Mouse (Mus musculus) spleen, adult 2 months (tissue): ENCODE results near the gene Pitpna. TPM values are rescaled to one million over a fixed set of nuclear protein-coding genes. Genes with fewer than 3 reads are reported as not detected.

ENCODE experiments used
- DNase-seq, 2 experiments: peaks; one replicate each; pipeline versions ENCODE4 v3.0.0 to v3.0.0-alpha.2; 2012 to 2021; ENCODE audit warnings: low spot score in 2 of 2, low read depth in 1 of 2
- H3K27ac ChIP-seq: fragments of 200-500 bp; 2 replicates; pipeline ENCODE4 v1.5.1; 2012; ENCODE audit warnings: low read length, inconsistent platforms; ENCODE audit not compliant: insufficient read depth
- H3K27me3 ChIP-seq: fragments of 200-500 bp; 2 replicates; pipeline ENCODE4 v1.6.1; 2012; ENCODE audit warnings: mild to moderate bottlenecking, moderate library complexity, low read length, inconsistent platforms; ENCODE audit not compliant: control insufficient read depth, insufficient read depth
- H3K36me3 ChIP-seq: fragments of 200-500 bp; 2 replicates; pipeline ENCODE4 v1.6.1; 2012; ENCODE audit warnings: mild to moderate bottlenecking, low read length, inconsistent platforms; ENCODE audit not compliant: control insufficient read depth, insufficient read depth
- H3K4me1 ChIP-seq: fragments of 200-500 bp; 2 replicates; pipeline ENCODE4 v1.6.1; 2011; ENCODE audit warnings: inconsistent platforms; ENCODE audit not compliant: control insufficient read depth, insufficient read depth, insufficient read length
- H3K4me3 ChIP-seq: fragments of 200-500 bp; 2 replicates; pipeline ENCODE4 v1.5.1; 2011; ENCODE audit warnings: mild to moderate bottlenecking, inconsistent platforms; ENCODE audit not compliant: insufficient read depth, insufficient read length; ENCODE audit errors: extremely low read depth
- CTCF ChIP-seq: fragments of 200-500 bp; IDR thresholded peaks from 2 replicates; pipeline ENCODE4 v1.5.1; 2011; ENCODE audit warnings: mild to moderate bottlenecking, inconsistent platforms; ENCODE audit not compliant: insufficient read depth, insufficient read length, insufficient replicate concordance; ENCODE audit errors: extremely low read depth
- POLR2A ChIP-seq: fragments of 200-500 bp; IDR thresholded peaks from 2 replicates; pipeline ENCODE4 v1.6.1; 2011; ENCODE audit warnings: low read depth, low read length, inconsistent platforms
- WGBS: fragments of 180-500 bp; shearing (Covaris S2); methylation state at CpG from one replicate; pipeline ENCODE4 v1.1.7; 2018; 5-methylcytosine and 5-hydroxymethylcytosine counted together
- polyA plus RNA-seq: library from polyadenylated mRNA; depleted of rRNA; stranded (reverse); fragments of >200 nt; gene quantifications from 2 replicates; pipeline ENCODE4 v1.2.3, GENCODE M21; 2012

Pitpna gene
- polyA plus RNA-seq, 1 experiment: 51.7 TPM

DNA sequence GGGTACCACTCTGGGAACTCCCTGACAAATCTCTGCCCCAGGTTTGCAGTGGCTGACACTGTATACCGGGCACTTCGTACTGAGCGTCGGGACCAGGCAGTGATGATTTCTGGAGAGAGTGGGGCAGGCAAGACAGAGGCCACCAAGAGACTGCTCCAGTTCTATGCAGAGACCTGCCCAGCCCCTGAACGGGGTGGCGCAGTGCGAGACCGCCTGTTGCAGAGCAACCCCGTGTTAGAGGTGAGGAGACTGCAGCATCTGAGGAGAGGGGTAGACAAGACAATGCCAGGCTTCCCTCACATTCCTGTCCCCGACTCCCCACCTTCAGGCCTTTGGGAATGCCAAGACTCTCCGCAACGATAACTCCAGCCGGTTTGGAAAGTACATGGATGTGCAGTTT, 70.4 kb downstream of the Pitpna start:
- Histone ChIP-seq H3K36me3 (peaks cover 46% of the 10 kb centered on the region), H3K27ac (no peak overlapping the region), H3K27me3 (no peaks in the 10 kb centered on the region), H3K4me1 (peaks cover 14% of the 10 kb centered on the region; the same call in 1 of the 2 replicates), H3K4me3 (no peak overlapping the region)
- TF ChIP-seq POLR2A (no peak), CTCF (no peak)
- DNase-seq: no peak
- 96% methylated on average over 13 of the region's 13 CpGs for WGBS

GRCm38 (mm10) chr11:75658996-75659750, 71.3 kb downstream of the Pitpna start:
- peaks cover 48% of the 10 kb centered on the region for H3K36me3 ChIP-seq
- H3K4me1 ChIP-seq: peaks cover 14% of the 10 kb centered on the region; the same call in 1 of the 2 replicates
- TF ChIP-seq CTCF: no peak
- WGBS: 82% methylated on average over 14 of the region's 14 CpGs
- H3K4me3 ChIP-seq: no peak overlapping the region
- H3K27me3 ChIP-seq: no peaks in the 10 kb centered on the region
- DNase-seq: no peak
- no peak overlapping the region for H3K27ac ChIP-seq

DNA sequence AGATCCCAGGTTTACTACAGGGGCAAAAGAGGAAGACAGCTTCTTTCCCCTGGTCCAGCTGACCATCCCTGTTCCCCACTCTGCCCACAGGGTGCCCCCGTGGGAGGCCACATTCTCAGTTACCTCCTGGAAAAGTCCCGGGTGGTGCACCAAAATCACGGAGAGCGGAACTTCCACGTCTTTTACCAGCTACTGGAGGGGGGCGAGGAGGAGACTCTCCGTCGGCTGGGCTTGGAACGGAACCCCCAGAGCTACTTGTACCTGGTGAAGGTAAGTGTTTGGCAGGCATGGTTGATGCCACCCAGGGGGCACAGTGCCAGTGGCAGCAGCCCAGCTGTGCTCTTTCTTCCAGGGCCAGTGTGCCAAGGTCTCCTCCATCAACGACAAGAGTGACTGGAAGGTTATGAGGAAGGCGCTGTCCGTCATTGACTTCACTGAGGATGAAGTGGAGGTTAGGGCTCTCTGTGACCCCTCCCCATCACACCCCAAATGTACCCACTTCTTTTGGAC, 72.2 kb downstream of the Pitpna start:
- H3K36me3 ChIP-seq: peaks cover 52% of the 10 kb centered on the region
- H3K27ac ChIP-seq: no peak overlapping the region
- TF ChIP-seq POLR2A (no peak), CTCF (no peak)
- no peaks in the 10 kb centered on the region for H3K27me3 ChIP-seq
- no peak for DNase-seq
- peaks cover 9% of the 10 kb centered on the region; the same call in 1 of the 2 replicates for H3K4me1 ChIP-seq
- WGBS: 91% methylated on average over 12 of the region's 12 CpGs
- no peak overlapping the region for H3K4me3 ChIP-seq

GRCm38 (mm10) chr11:75660941-75661800, 73.3 kb downstream of the Pitpna start:
- TF ChIP-seq POLR2A (no peak), CTCF (no peak)
- H3K36me3 ChIP-seq: peaks cover 61% of the 10 kb centered on the region
- no peaks in the 10 kb centered on the region for H3K27me3 ChIP-seq
- H3K4me3 ChIP-seq: no peak overlapping the region
- DNase-seq: no peak
- WGBS: 95% methylated on average over 21 of the region's 21 CpGs
- H3K4me1 ChIP-seq: peaks cover 3% of the 10 kb centered on the region; the same call in 1 of the 2 replicates
- no peak overlapping the region for H3K27ac ChIP-seq

- no peaks in the 10 kb centered on the region for H3K27me3 ChIP-seq
- 94% methylated on average over 7 of the region's 7 CpGs for WGBS
- no peak for DNase-seq
- H3K4me1 ChIP-seq: no peaks in the 10 kb centered on the region
- TF ChIP-seq POLR2A (no peak), CTCF (no peak)
- H3K36me3 ChIP-seq: peaks cover 70% of the 10 kb centered on the region
- no peak overlapping the region for H3K27ac ChIP-seq
- H3K4me3 ChIP-seq: no peak overlapping the region
Observed at GRCm38 (mm10) chr11:75662131-75662530, 74.2 kb downstream of the Pitpna start.

- WGBS: 95% methylated on average over 6 of the region's 6 CpGs
- DNase-seq: no peak
- Histone ChIP-seq H3K4me1 (no peaks in the 10 kb centered on the region), H3K36me3 (peaks cover 76% of the 10 kb centered on the region), H3K4me3 (no peak overlapping the region), H3K27ac (no peak overlapping the region), H3K27me3 (no peaks in the 10 kb centered on the region)
- TF ChIP-seq CTCF (no peak), POLR2A (no peak)
Observed at GRCm38 (mm10) chr11:75666296-75666695, 78.4 kb downstream of the Pitpna start.
